Mouse (Mus musculus): ENCODE data around the gene Uaca. TPM values are rescaled to one million over a fixed set of nuclear protein-coding genes. Genes with fewer than 3 reads are reported as not detected.

Uaca gene
- polyA plus RNA-seq, 1 experiment from 2014 or later = 20.6 TPM

DNA sequence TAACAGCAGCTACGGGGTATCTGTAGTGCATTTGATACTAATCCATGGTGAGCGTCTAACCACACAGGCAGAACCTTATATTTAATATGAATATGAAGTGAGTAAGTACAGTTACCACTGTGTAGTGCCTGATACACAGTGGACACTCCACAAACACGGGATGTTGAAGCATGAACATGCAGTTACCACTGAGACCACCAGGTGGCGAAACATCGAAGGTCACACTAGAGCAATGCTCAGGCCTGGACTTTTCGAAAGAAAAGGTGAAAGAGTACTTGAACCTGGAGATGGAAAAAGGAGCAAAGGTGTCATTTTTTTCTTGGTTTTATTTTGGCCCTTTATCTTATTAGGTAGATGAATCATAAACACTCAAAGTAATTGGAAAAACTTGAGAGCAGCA is 38.1 kb upstream of the Uaca start:
- no peak overlapping the region for H3K4me2 ChIP-seq (replicated peaks; ENCODE audit: low read depth, low read length)
- 39% methylated on average over 6 of the region's 6 CpGs for WGBS
- no peak for ATAC-seq (ENCODE audit: insufficient number of reproducible peaks, insufficient read depth, low FRiP score, low read depth)
- no peak overlapping the region for H3K9ac ChIP-seq (replicated peaks; ENCODE audit: low read depth, low read length)
- H3K9me3 ChIP-seq (ENCODE audit: control insufficient read depth, low read depth, low read length) = no peaks in the 10 kb centered on the region
- H3K4me3 ChIP-seq (ENCODE audit: low read depth, low read length) = no peak overlapping the region
- H3K27me3 ChIP-seq (ENCODE audit: control insufficient read depth, insufficient read depth, low read length) = no peaks in the 10 kb centered on the region
- peaks cover 10% of the 10 kb centered on the region for H3K4me1 ChIP-seq (ENCODE audit: control insufficient read depth, insufficient read depth, low read length)
- H3K27ac ChIP-seq (ENCODE audit: low read length) = no peak overlapping the region
- H3K36me3 ChIP-seq (ENCODE audit: control insufficient read depth, insufficient read depth, low read length) = no peaks in the 10 kb centered on the region

DNA sequence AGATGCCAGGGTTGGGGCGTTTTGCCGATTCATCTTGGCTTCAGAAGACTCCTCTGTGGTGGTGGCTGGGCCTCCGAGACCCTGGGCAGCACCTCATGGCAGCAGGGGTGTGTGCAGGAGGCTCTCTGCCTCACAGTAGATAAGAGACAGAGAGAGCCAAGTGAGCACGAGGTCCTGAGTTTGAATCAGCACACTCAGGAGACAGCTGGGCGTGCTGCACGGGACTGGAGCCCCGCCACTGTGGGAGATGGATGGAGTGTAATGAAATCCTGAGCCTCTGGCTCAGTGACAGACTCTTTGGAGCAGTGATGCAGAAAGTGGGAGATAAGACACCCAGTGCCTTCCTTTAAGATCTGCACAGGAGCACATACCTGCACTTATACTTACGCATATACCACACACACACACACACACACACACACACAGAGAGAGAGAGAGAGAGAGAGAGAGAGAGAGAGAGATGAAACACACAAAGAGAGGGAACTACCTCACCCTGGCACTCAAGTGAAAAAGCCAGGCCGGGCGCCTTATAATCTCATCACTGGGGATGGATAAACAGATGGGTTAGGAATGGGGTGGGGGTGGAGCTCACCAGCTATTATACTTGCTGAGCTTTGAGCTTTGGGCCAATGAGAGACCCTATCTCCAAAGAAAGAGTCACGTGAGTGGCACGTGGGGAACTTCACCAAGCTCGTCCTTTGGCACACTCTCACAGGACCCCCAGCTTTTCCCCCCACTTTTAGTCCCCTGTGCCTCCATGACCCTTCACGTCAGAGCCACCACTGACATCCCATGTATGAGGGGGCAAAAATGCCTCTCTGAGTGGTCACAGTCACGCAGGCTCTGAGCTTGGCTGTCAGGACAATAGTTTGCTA is 37.2 kb upstream of the Uaca start:
- peaks cover 10% of the 10 kb centered on the region for H3K4me1 ChIP-seq (ENCODE audit: control insufficient read depth, insufficient read depth, low read length)
- no peak overlapping the region for H3K4me3 ChIP-seq (ENCODE audit: low read depth, low read length)
- H3K27me3 ChIP-seq (ENCODE audit: control insufficient read depth, insufficient read depth, low read length) = no peaks in the 10 kb centered on the region
- no peak overlapping the region for H3K27ac ChIP-seq (ENCODE audit: low read length)
- H3K4me2 ChIP-seq (replicated peaks; ENCODE audit: low read depth, low read length) = no peak overlapping the region
- H3K36me3 ChIP-seq (ENCODE audit: control insufficient read depth, insufficient read depth, low read length) = no peaks in the 10 kb centered on the region
- no peak for ATAC-seq (ENCODE audit: insufficient number of reproducible peaks, insufficient read depth, low FRiP score, low read depth)
- H3K9ac ChIP-seq (replicated peaks; ENCODE audit: low read depth, low read length) = no peak overlapping the region
- WGBS = 69% methylated on average over 15 of the region's 15 CpGs
- H3K9me3 ChIP-seq (ENCODE audit: control insufficient read depth, low read depth, low read length) = no peaks in the 10 kb centered on the region

GRCm38 (mm10) chr9:60757817-60758216 is 36.5 kb upstream of the Uaca start:
- Histone ChIP-seq H3K4me1 (ENCODE audit: control insufficient read depth, insufficient read depth, low read length) (peaks cover 10% of the 10 kb centered on the region), H3K36me3 (ENCODE audit: control insufficient read depth, insufficient read depth, low read length) (no peaks in the 10 kb centered on the region), H3K9ac (replicated peaks; ENCODE audit: low read depth, low read length) (no peak overlapping the region), H3K4me3 (ENCODE audit: low read depth, low read length) (no peak overlapping the region), H3K27me3 (ENCODE audit: control insufficient read depth, insufficient read depth, low read length) (no peaks in the 10 kb centered on the region), H3K9me3 (ENCODE audit: control insufficient read depth, low read depth, low read length) (no peaks in the 10 kb centered on the region), H3K4me2 (replicated peaks; ENCODE audit: low read depth, low read length) (no peak overlapping the region), H3K27ac (ENCODE audit: low read length) (no peak overlapping the region)
- 12% methylated on average over 5 of the region's 5 CpGs for WGBS
- peak; percentile 37; the same call in 1 of the 2 replicates for ATAC-seq (ENCODE audit: insufficient number of reproducible peaks, insufficient read depth, low FRiP score, low read depth)

DNA sequence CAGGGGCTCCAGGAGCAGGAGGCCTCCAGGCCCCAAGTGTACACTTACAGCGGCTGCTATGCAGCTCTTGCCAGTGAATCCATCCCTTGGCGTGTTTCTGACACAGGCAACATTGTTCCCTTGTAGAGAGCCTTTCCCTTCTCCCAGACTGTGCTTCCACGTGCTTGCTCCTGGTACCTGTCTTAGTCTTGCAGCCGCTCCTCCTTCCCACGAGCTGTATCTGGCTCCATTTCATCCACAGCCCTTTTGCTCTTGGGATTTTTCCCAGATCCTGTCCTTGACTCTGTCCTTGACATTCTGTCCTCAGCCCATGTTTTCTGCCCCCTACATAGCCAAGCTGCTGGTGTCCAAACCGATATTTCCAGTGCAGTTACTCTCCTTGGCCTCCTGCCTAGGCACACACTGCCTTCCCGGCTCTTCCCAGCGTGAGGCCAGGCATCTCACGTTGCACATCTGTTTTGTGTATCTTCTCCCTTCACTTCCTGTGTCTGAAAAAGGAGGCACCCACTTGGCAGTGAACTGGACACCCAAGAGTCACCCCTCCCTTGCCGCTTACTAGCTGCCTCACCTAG is 34.8 kb upstream of the Uaca start:
- Histone ChIP-seq H3K4me1 (ENCODE audit: control insufficient read depth, insufficient read depth, low read length) (peaks cover 10% of the 10 kb centered on the region), H3K27ac (ENCODE audit: low read length) (no peak overlapping the region), H3K9me3 (ENCODE audit: control insufficient read depth, low read depth, low read length) (no peaks in the 10 kb centered on the region), H3K4me3 (ENCODE audit: low read depth, low read length) (no peak overlapping the region), H3K4me2 (replicated peaks; ENCODE audit: low read depth, low read length) (no peak overlapping the region), H3K9ac (replicated peaks; ENCODE audit: low read depth, low read length) (no peak overlapping the region), H3K36me3 (ENCODE audit: control insufficient read depth, insufficient read depth, low read length) (no peaks in the 10 kb centered on the region), H3K27me3 (ENCODE audit: control insufficient read depth, insufficient read depth, low read length) (no peaks in the 10 kb centered on the region)
- WGBS = 63% methylated on average over 10 of the region's 10 CpGs
- no peak for ATAC-seq (ENCODE audit: insufficient number of reproducible peaks, insufficient read depth, low FRiP score, low read depth)

GRCm38 (mm10) chr9:60765181-60765580 is 29.2 kb upstream of the Uaca start:
- H3K9me3 ChIP-seq (ENCODE audit: control insufficient read depth, low read depth, low read length) = no peaks in the 10 kb centered on the region
- H3K36me3 ChIP-seq (ENCODE audit: control insufficient read depth, insufficient read depth, low read length) = no peaks in the 10 kb centered on the region
- H3K4me1 ChIP-seq (ENCODE audit: control insufficient read depth, insufficient read depth, low read length) = no peaks in the 10 kb centered on the region
- no peak for ATAC-seq (ENCODE audit: insufficient number of reproducible peaks, insufficient read depth, low FRiP score, low read depth)
- 19% methylated on average over 2 of the region's 2 CpGs for WGBS
- H3K4me3 ChIP-seq (ENCODE audit: low read depth, low read length) = no peak overlapping the region
- no peak overlapping the region for H3K9ac ChIP-seq (replicated peaks; ENCODE audit: low read depth, low read length)
- no peaks in the 10 kb centered on the region for H3K27me3 ChIP-seq (ENCODE audit: control insufficient read depth, insufficient read depth, low read length)
- H3K27ac ChIP-seq (ENCODE audit: low read length) = no peak overlapping the region
- H3K4me2 ChIP-seq (replicated peaks; ENCODE audit: low read depth, low read length) = no peak overlapping the region

- Histone ChIP-seq H3K4me3 (ENCODE audit: low read depth, low read length) (no peak overlapping the region), H3K27ac (ENCODE audit: low read length) (no peak overlapping the region), H3K4me2 (replicated peaks; ENCODE audit: low read depth, low read length) (no peak overlapping the region), H3K9me3 (ENCODE audit: control insufficient read depth, low read depth, low read length) (no peaks in the 10 kb centered on the region; the same call in 1 of the 2 replicates), H3K27me3 (ENCODE audit: control insufficient read depth, insufficient read depth, low read length) (no peaks in the 10 kb centered on the region), H3K36me3 (ENCODE audit: control insufficient read depth, insufficient read depth, low read length) (no peaks in the 10 kb centered on the region), H3K9ac (replicated peaks; ENCODE audit: low read depth, low read length) (no peak overlapping the region), H3K4me1 (ENCODE audit: control insufficient read depth, insufficient read depth, low read length) (no peaks in the 10 kb centered on the region)
- 70% methylated on average over 9 of the region's 9 CpGs for WGBS
- ATAC-seq (ENCODE audit: insufficient number of reproducible peaks, insufficient read depth, low FRiP score, low read depth) = no peak
These were observed 25.9 kb upstream of the Uaca start for GRCm38 (mm10) chr9:60768393-60768792.

- Histone ChIP-seq H3K9me3 (ENCODE audit: control insufficient read depth, low read depth, low read length) (no peaks in the 10 kb centered on the region; the same call in 1 of the 2 replicates), H3K27me3 (ENCODE audit: control insufficient read depth, insufficient read depth, low read length) (no peaks in the 10 kb centered on the region), H3K4me3 (ENCODE audit: low read depth, low read length) (no peak overlapping the region), H3K27ac (ENCODE audit: low read length) (no peak overlapping the region), H3K4me2 (replicated peaks; ENCODE audit: low read depth, low read length) (no peak overlapping the region), H3K36me3 (ENCODE audit: control insufficient read depth, insufficient read depth, low read length) (no peaks in the 10 kb centered on the region), H3K9ac (replicated peaks; ENCODE audit: low read depth, low read length) (no peak overlapping the region), H3K4me1 (ENCODE audit: control insufficient read depth, insufficient read depth, low read length) (no peaks in the 10 kb centered on the region)
- 65% methylated on average over 6 of the region's 6 CpGs for WGBS
- no peak for ATAC-seq (ENCODE audit: insufficient number of reproducible peaks, insufficient read depth, low FRiP score, low read depth)
These were observed 24.6 kb upstream of the Uaca start for GRCm38 (mm10) chr9:60769711-60770111.

- Histone ChIP-seq H3K27me3 (ENCODE audit: control insufficient read depth, insufficient read depth, low read length) (no peaks in the 10 kb centered on the region), H3K36me3 (ENCODE audit: control insufficient read depth, insufficient read depth, low read length) (no peaks in the 10 kb centered on the region), H3K4me1 (ENCODE audit: control insufficient read depth, insufficient read depth, low read length) (no peaks in the 10 kb centered on the region), H3K9me3 (ENCODE audit: control insufficient read depth, low read depth, low read length) (no peaks in the 10 kb centered on the region; the same call in 1 of the 2 replicates), H3K4me2 (replicated peaks; ENCODE audit: low read depth, low read length) (no peak overlapping the region), H3K27ac (ENCODE audit: low read length) (no peak overlapping the region), H3K9ac (replicated peaks; ENCODE audit: low read depth, low read length) (no peak overlapping the region), H3K4me3 (ENCODE audit: low read depth, low read length) (no peak overlapping the region)
- 86% methylated on average over 2 of the region's 2 CpGs for WGBS
- no peak for ATAC-seq (ENCODE audit: insufficient number of reproducible peaks, insufficient read depth, low FRiP score, low read depth)
These were observed 20.6 kb upstream of the Uaca start for GRCm38 (mm10) chr9:60773713-60774112.
